Mouse (Mus musculus): Measurements from ENCODE around the gene Strn4.
A peak's percentile ranks its signal among the peaks of the same experiment; 100 is the strongest.

GRCm38 (mm10) chr7:16842645-16843063 is 27.0 kb downstream of the Strn4 start, which contains the start of gene Prkd2:
- TF ChIP-seq TCF12 (IDR thresholded peaks at IDR 0.05; ENCODE audit: low read depth, low read length) (0 out of 2 replicates have a peak, but pooled peaks have one; percentile 7), CTCF (conservative IDR thresholded peaks at IDR 0.05 in 1 of 2, IDR thresholded peaks at IDR 0.05 in 1 of 2; ENCODE audit: low read depth in 2 of 2, low read length in 2 of 2) (no peak), ELF1 (IDR thresholded peaks at IDR 0.05; ENCODE audit: low read depth, low read length) (peak; percentile 76), POLR2A (IDR thresholded peaks at IDR 0.05; ENCODE audit: low read depth, low read length) (peak; percentile 62; the same call in 1 of the 2 replicates), MAX (IDR thresholded peaks at IDR 0.05; ENCODE audit: low read length) (peak; percentile 46; the same call in 1 of the 2 replicates), RAD21 (IDR thresholded peaks at IDR 0.05; ENCODE audit: low read depth, low read length) (no peak)

Measured in CH12.LX (cell line).